Mouse (Mus musculus): Measurements from ENCODE around the gene Bend4. TPM values are rescaled to one million over a fixed set of nuclear protein-coding genes. Genes with fewer than 3 reads are reported as not detected.

The Bend4 gene
- polyA plus RNA-seq, 1 experiment from 2014 or later, result 5.5 TPM

- Histone ChIP-seq H3K27ac (ENCODE audit: low read depth, low read length) (no peak overlapping the region), H3K4me1 (ENCODE audit: control insufficient read depth, insufficient read depth, low read length) (no peaks in the 10 kb centered on the region; the same call in 1 of the 2 replicates), H3K27me3 (replicated peaks; ENCODE audit: control insufficient read depth, insufficient read depth, low read length) (peaks cover 10% of the 10 kb centered on the region), H3K9ac (ENCODE audit: low read length) (peak overlapping the region; percentile 78; the same call in 1 of the 2 replicates), H3K4me2 (ENCODE audit: low read length) (peak overlapping the region; percentile 69), H3K36me3 (ENCODE audit: control insufficient read depth, insufficient read depth, low read length) (no peaks in the 10 kb centered on the region), H3K9me3 (replicated peaks; ENCODE audit: control insufficient read depth, low read length) (no peaks in the 10 kb centered on the region), H3K4me3 (ENCODE audit: low read depth, low read length) (peak overlapping the region; percentile 67)
- ATAC-seq (no peak), DNase-seq (ENCODE audit: low spot score) (no peak)
- WGBS, result 17% methylated on average over 5 of the region's 5 CpGs
Measured at GRCm38 (mm10) chr5:67426011-67426410, 2.1 kb downstream of the Bend4 start.

GRCm38 (mm10) chr5:67424636-67425035 is 3.5 kb downstream of the Bend4 start:
- Histone ChIP-seq H3K4me2 (ENCODE audit: low read length) (no peak overlapping the region; the same call in 1 of the 2 replicates), H3K36me3 (ENCODE audit: control insufficient read depth, insufficient read depth, low read length) (no peaks in the 10 kb centered on the region), H3K27ac (ENCODE audit: low read depth, low read length) (no peak overlapping the region), H3K4me3 (ENCODE audit: low read depth, low read length) (no peak overlapping the region), H3K4me1 (ENCODE audit: control insufficient read depth, insufficient read depth, low read length) (no peaks in the 10 kb centered on the region; the same call in 1 of the 2 replicates), H3K27me3 (replicated peaks; ENCODE audit: control insufficient read depth, insufficient read depth, low read length) (peaks cover 10% of the 10 kb centered on the region), H3K9ac (ENCODE audit: low read length) (no peak overlapping the region), H3K9me3 (replicated peaks; ENCODE audit: control insufficient read depth, low read length) (no peaks in the 10 kb centered on the region)
- DNase-seq (ENCODE audit: low spot score), result peak; percentile 24
- ATAC-seq, result no peak
- 35% methylated on average over 3 of the region's 3 CpGs for WGBS

- DNase-seq (ENCODE audit: low spot score), result peak; percentile 69
Measured at GRCm38 (mm10) chr5:67423963-67424362, 4.1 kb downstream of the Bend4 start.

GRCm38 (mm10) chr5:67423326-67423725 is 4.8 kb downstream of the Bend4 start:
- WGBS, result 56% methylated on average over 9 of the region's 9 CpGs
- H3K36me3 ChIP-seq (ENCODE audit: control insufficient read depth, insufficient read depth, low read length), result no peaks in the 10 kb centered on the region
- H3K4me3 ChIP-seq (ENCODE audit: low read depth, low read length), result no peak overlapping the region
- DNase-seq (ENCODE audit: low spot score) (peak; percentile 29), ATAC-seq (no peak)
- no peaks in the 10 kb centered on the region for H3K9me3 ChIP-seq (replicated peaks; ENCODE audit: control insufficient read depth, low read length)
- H3K27ac ChIP-seq (ENCODE audit: low read depth, low read length), result peak overlapping the region; percentile 56; the same call in 1 of the 2 replicates
- H3K27me3 ChIP-seq (replicated peaks; ENCODE audit: control insufficient read depth, insufficient read depth, low read length), result peaks cover 10% of the 10 kb centered on the region
- no peaks in the 10 kb centered on the region; the same call in 1 of the 2 replicates for H3K4me1 ChIP-seq (ENCODE audit: control insufficient read depth, insufficient read depth, low read length)
- H3K4me2 ChIP-seq (ENCODE audit: low read length), result 0 out of 2 replicates have a peak overlapping the region, but pooled peaks have one; percentile 12
- H3K9ac ChIP-seq (ENCODE audit: low read length), result peak overlapping the region; percentile 23; the same call in 1 of the 2 replicates

More at GRCm38 (mm10) chr5:67423963-67424362, 4.1 kb downstream of the Bend4 start:
- Histone ChIP-seq H3K9me3 (replicated peaks; ENCODE audit: control insufficient read depth, low read length) (no peaks in the 10 kb centered on the region), H3K4me3 (ENCODE audit: low read depth, low read length) (no peak overlapping the region), H3K4me1 (ENCODE audit: control insufficient read depth, insufficient read depth, low read length) (no peaks in the 10 kb centered on the region; the same call in 1 of the 2 replicates), H3K36me3 (ENCODE audit: control insufficient read depth, insufficient read depth, low read length) (no peaks in the 10 kb centered on the region), H3K27ac (ENCODE audit: low read depth, low read length) (no peak overlapping the region), H3K4me2 (ENCODE audit: low read length) (no peak overlapping the region), H3K27me3 (replicated peaks; ENCODE audit: control insufficient read depth, insufficient read depth, low read length) (peaks cover 10% of the 10 kb centered on the region), H3K9ac (ENCODE audit: low read length) (no peak overlapping the region)
- ATAC-seq, result peak; percentile 21
- WGBS, result 52% methylated on average over 2 of the region's 2 CpGs

- H3K9me3 ChIP-seq (replicated peaks; ENCODE audit: control insufficient read depth, low read length), result no peaks in the 10 kb centered on the region
- DNase-seq (ENCODE audit: low spot score) (no peak), ATAC-seq (no peak)
- whole genome bisulfite sequencing, result 80% methylated on average over 4 of the region's 4 CpGs
- no peaks in the 10 kb centered on the region for H3K27me3 ChIP-seq (replicated peaks; ENCODE audit: control insufficient read depth, insufficient read depth, low read length)
- H3K9ac ChIP-seq (ENCODE audit: low read length), result no peak overlapping the region
- H3K4me1 ChIP-seq (ENCODE audit: control insufficient read depth, insufficient read depth, low read length), result no peaks in the 10 kb centered on the region
- H3K36me3 ChIP-seq (ENCODE audit: control insufficient read depth, insufficient read depth, low read length), result 0 out of 2 replicates have a peak, but pooled peaks cover 3% of the 10 kb centered on the region
- no peak overlapping the region for H3K4me2 ChIP-seq (ENCODE audit: low read length)
- no peak overlapping the region for H3K4me3 ChIP-seq (ENCODE audit: low read depth, low read length)
- H3K27ac ChIP-seq (ENCODE audit: low read depth, low read length), result no peak overlapping the region
Measured at GRCm38 (mm10) chr5:67419407-67419806, 8.7 kb downstream of the Bend4 start.

- H3K36me3 ChIP-seq (ENCODE audit: control insufficient read depth, insufficient read depth, low read length), result 0 out of 2 replicates have a peak, but pooled peaks cover 3% of the 10 kb centered on the region
- no peak overlapping the region for H3K4me2 ChIP-seq (ENCODE audit: low read length)
- H3K27ac ChIP-seq (ENCODE audit: low read depth, low read length), result no peak overlapping the region
- H3K9ac ChIP-seq (ENCODE audit: low read length), result no peak overlapping the region
- DNase-seq (ENCODE audit: low spot score) (no peak), ATAC-seq (no peak)
- H3K4me3 ChIP-seq (ENCODE audit: low read depth, low read length), result no peak overlapping the region
- 82% methylated on average over 7 of the region's 7 CpGs for WGBS
- H3K9me3 ChIP-seq (replicated peaks; ENCODE audit: control insufficient read depth, low read length), result no peaks in the 10 kb centered on the region
- H3K27me3 ChIP-seq (replicated peaks; ENCODE audit: control insufficient read depth, insufficient read depth, low read length), result no peaks in the 10 kb centered on the region
- H3K4me1 ChIP-seq (ENCODE audit: control insufficient read depth, insufficient read depth, low read length), result no peaks in the 10 kb centered on the region
Measured at GRCm38 (mm10) chr5:67411475-67411874, 16.6 kb downstream of the Bend4 start.

GRCm38 (mm10) chr5:67410426-67410825 is 17.7 kb downstream of the Bend4 start:
- Histone ChIP-seq H3K27ac (ENCODE audit: low read depth, low read length) (no peak overlapping the region), H3K27me3 (replicated peaks; ENCODE audit: control insufficient read depth, insufficient read depth, low read length) (no peaks in the 10 kb centered on the region), H3K9me3 (replicated peaks; ENCODE audit: control insufficient read depth, low read length) (no peaks in the 10 kb centered on the region), H3K4me3 (ENCODE audit: low read depth, low read length) (no peak overlapping the region), H3K4me2 (ENCODE audit: low read length) (no peak overlapping the region), H3K9ac (ENCODE audit: low read length) (no peak overlapping the region), H3K4me1 (ENCODE audit: control insufficient read depth, insufficient read depth, low read length) (no peaks in the 10 kb centered on the region), H3K36me3 (ENCODE audit: control insufficient read depth, insufficient read depth, low read length) (0 out of 2 replicates have a peak, but pooled peaks cover 3% of the 10 kb centered on the region)
- 90% methylated on average over 4 of the region's 4 CpGs for WGBS
- no peak for DNase-seq (ENCODE audit: low spot score)
- no peak for ATAC-seq

- WGBS, result 93% methylated on average over 6 of the region's 6 CpGs
Measured at GRCm38 (mm10) chr5:67408391-67408790, 19.7 kb downstream of the Bend4 start.

GRCm38 (mm10) chr5:67404919-67405318 is 23.2 kb downstream of the Bend4 start:
- peaks cover 2% of the 10 kb centered on the region; the same call in 1 of the 2 replicates for H3K4me1 ChIP-seq (ENCODE audit: control insufficient read depth, insufficient read depth, low read length)
- ATAC-seq (no peak), DNase-seq (ENCODE audit: low spot score) (no peak)
- H3K27me3 ChIP-seq (replicated peaks; ENCODE audit: control insufficient read depth, insufficient read depth, low read length), result no peaks in the 10 kb centered on the region
- H3K4me2 ChIP-seq (ENCODE audit: low read length), result no peak overlapping the region
- H3K27ac ChIP-seq (ENCODE audit: low read depth, low read length), result no peak overlapping the region
- WGBS, result 91% methylated on average over 9 of the region's 9 CpGs
- H3K9ac ChIP-seq (ENCODE audit: low read length), result no peak overlapping the region
- H3K36me3 ChIP-seq (ENCODE audit: control insufficient read depth, insufficient read depth, low read length), result 0 out of 2 replicates have a peak, but pooled peaks cover 2% of the 10 kb centered on the region
- H3K9me3 ChIP-seq (replicated peaks; ENCODE audit: control insufficient read depth, low read length), result no peaks in the 10 kb centered on the region
- H3K4me3 ChIP-seq (ENCODE audit: low read depth, low read length), result no peak overlapping the region

More at GRCm38 (mm10) chr5:67408391-67408790, 19.7 kb downstream of the Bend4 start:
- Histone ChIP-seq H3K27me3 (replicated peaks; ENCODE audit: control insufficient read depth, insufficient read depth, low read length) (no peaks in the 10 kb centered on the region), H3K36me3 (ENCODE audit: control insufficient read depth, insufficient read depth, low read length) (0 out of 2 replicates have a peak, but pooled peaks cover under 1% of the 10 kb centered on the region), H3K4me1 (ENCODE audit: control insufficient read depth, insufficient read depth, low read length) (no peaks in the 10 kb centered on the region), H3K27ac (ENCODE audit: low read depth, low read length) (no peak overlapping the region), H3K4me3 (ENCODE audit: low read depth, low read length) (no peak overlapping the region), H3K9me3 (replicated peaks; ENCODE audit: control insufficient read depth, low read length) (no peaks in the 10 kb centered on the region), H3K9ac (ENCODE audit: low read length) (no peak overlapping the region), H3K4me2 (ENCODE audit: low read length) (no peak overlapping the region)
- DNase-seq (ENCODE audit: low spot score) (no peak), ATAC-seq (no peak)

Data from forebrain, embryonic 14.5 days (tissue).